Mouse (Mus musculus) small intestine, adult 2 months (tissue): Measurements from ENCODE around the gene Olfr109.

Source experiments
- CTCF ChIP-seq: fragments of 200-500 bp; IDR thresholded peaks from 2 replicates; pipeline ENCODE4 v1.5.1; 2012; ENCODE audit warnings: low read depth, mild to moderate bottlenecking, control low read depth, inconsistent platforms, low read length, moderate library complexity, mixed read lengths; ENCODE audit not compliant: insufficient replicate concordance, insufficient read length; ENCODE audit errors: extremely low read depth
- POLR2A ChIP-seq: fragments of 200-500 bp; IDR thresholded peaks from 2 replicates; pipeline ENCODE4 v1.6.1; 2012; ENCODE audit warnings: low read depth, mild to moderate bottlenecking, control low read depth, inconsistent platforms, low read length, moderate library complexity

- TF ChIP-seq CTCF (no peak), POLR2A (no peak)
Measured at GRCm38 (mm10) chr17:37458616-37459015, at the start of gene Olfr109.
